Mouse (Mus musculus): ENCODE data around the gene Ctnnb1.

Ctnnb1 gene

GRCm38 (mm10) chr9:120926939-120927606 lies 1.9 kb upstream of the Ctnnb1 start:
- no peak for DNase-seq (ENCODE audit: low spot score)

- DNase-seq (ENCODE audit: low spot score): no peak
These were observed 1.0 kb downstream of the Ctnnb1 start for GRCm38 (mm10) chr9:120930021-120930420.

GRCm38 (mm10) chr9:120930811-120931210 lies 1.8 kb downstream of the Ctnnb1 start:
- no peak for DNase-seq (ENCODE audit: low spot score)

- DNase-seq (ENCODE audit: low spot score): no peak
These were observed 3.4 kb downstream of the Ctnnb1 start for GRCm38 (mm10) chr9:120932371-120932770.

GRCm38 (mm10) chr9:120932797-120933586 lies 4.0 kb downstream of the Ctnnb1 start:
- peak; percentile 99 for DNase-seq (ENCODE audit: low spot score)

GRCm38 (mm10) chr9:120933587-120933885 lies 4.5 kb downstream of the Ctnnb1 start:
- no peak for DNase-seq (ENCODE audit: low spot score)

GRCm38 (mm10) chr9:120933886-120934758 lies 5.1 kb downstream of the Ctnnb1 start:
- DNase-seq (ENCODE audit: low spot score): peak; percentile 38

- no peak for DNase-seq (ENCODE audit: low spot score)
These were observed 6.0 kb downstream of the Ctnnb1 start for GRCm38 (mm10) chr9:120934821-120935633.

- DNase-seq (ENCODE audit: low spot score): no peak
These were observed 6.6 kb downstream of the Ctnnb1 start for GRCm38 (mm10) chr9:120935634-120935922.

GRCm38 (mm10) chr9:120936351-120936750 lies 7.3 kb downstream of the Ctnnb1 start:
- peak; percentile 62 for DNase-seq (ENCODE audit: low spot score)

- DNase-seq (ENCODE audit: low spot score): no peak
These were observed 11.8 kb downstream of the Ctnnb1 start for GRCm38 (mm10) chr9:120940858-120941257.

- no peak for DNase-seq (ENCODE audit: low spot score)
These were observed 14.7 kb downstream of the Ctnnb1 start for GRCm38 (mm10) chr9:120943757-120944156.

- no peak for DNase-seq (ENCODE audit: low spot score)
These were observed 15.2 kb downstream of the Ctnnb1 start for GRCm38 (mm10) chr9:120944211-120944610.

GRCm38 (mm10) chr9:120946131-120946530 lies 17.1 kb downstream of the Ctnnb1 start:
- no peak for DNase-seq (ENCODE audit: low spot score)

- no peak for DNase-seq (ENCODE audit: low spot score)
These were observed 19.8 kb downstream of the Ctnnb1 start for GRCm38 (mm10) chr9:120948832-120949231.

GRCm38 (mm10) chr9:120950761-120951160 lies 21.7 kb downstream of the Ctnnb1 start:
- DNase-seq (ENCODE audit: low spot score): no peak

- DNase-seq (ENCODE audit: low spot score): no peak
These were observed 22.9 kb downstream of the Ctnnb1 start for GRCm38 (mm10) chr9:120951947-120952346.

GRCm38 (mm10) chr9:120958051-120958450 lies 29.0 kb downstream of the Ctnnb1 start:
- no peak for DNase-seq (ENCODE audit: low spot score)

- DNase-seq (ENCODE audit: low spot score): no peak
These were observed 29.5 kb downstream of the Ctnnb1 start for GRCm38 (mm10) chr9:120958560-120958959.

- no peak for DNase-seq (ENCODE audit: low spot score)
These were observed 30.2 kb downstream of the Ctnnb1 start for GRCm38 (mm10) chr9:120959225-120959624.

- DNase-seq (ENCODE audit: low spot score): no peak
These were observed 31.6 kb downstream of the Ctnnb1 start for GRCm38 (mm10) chr9:120960611-120961010.

- DNase-seq (ENCODE audit: low spot score): no peak
These were observed 32.5 kb downstream of the Ctnnb1 start for GRCm38 (mm10) chr9:120961466-120961865.

Data from ovary, postnatal 36 days (tissue).